Mouse (Mus musculus) mesoderm, embryonic 11.5 days (tissue): ENCODE data around the gene Pwp2.
"Not testable (repeated sequence)": the region's sequence is repeated elsewhere in the genome, so short reads cannot be mapped to it uniquely, and the experiment has no call there.

ENCODE experiments used
- DNase-seq: peaks from one replicate; pipeline ENCODE4 v3.0.0-alpha.2; 2012; ENCODE audit warnings: low read depth, low spot score

Pwp2 gene

DNA sequence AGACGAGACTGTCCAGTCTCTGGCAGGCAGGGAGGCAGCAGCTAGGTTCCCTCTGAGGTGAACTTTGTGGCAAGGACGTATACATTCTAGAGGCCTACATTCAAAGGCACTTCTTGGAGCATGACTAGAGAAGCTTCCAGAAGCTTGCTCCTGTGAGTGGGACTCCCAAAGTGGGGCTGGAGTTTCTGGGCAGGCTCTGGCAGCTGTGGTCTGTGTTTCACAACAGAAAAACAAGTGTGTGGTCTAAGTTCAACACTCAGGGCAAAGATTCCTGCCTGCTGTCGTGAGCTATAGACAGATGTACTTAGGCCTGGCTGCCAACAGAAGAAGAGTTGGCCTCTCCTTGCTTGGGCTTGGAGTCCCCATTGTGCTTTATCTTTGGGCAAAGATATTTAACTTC lies 44.1 kb downstream of the Pwp2 start:
- DNase-seq: no peak

DNA sequence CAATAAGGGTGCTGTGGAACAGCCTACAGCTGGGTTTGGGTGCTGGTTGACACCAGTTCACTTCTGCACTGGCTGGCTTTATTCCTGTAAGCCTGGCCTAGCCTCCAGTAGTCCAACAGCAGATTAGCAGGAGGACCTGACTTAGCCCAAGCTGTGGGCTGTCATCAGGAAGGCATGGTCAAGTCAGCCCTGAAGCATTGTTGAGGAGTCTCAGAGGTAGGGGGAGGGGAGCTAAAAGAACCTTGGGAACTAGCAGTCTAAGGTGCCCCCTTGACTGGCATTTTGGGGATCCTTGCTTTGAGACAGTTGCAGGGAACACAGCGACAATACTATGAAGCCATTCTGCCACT lies 44.7 kb downstream of the Pwp2 start:
- no peak for DNase-seq

DNA sequence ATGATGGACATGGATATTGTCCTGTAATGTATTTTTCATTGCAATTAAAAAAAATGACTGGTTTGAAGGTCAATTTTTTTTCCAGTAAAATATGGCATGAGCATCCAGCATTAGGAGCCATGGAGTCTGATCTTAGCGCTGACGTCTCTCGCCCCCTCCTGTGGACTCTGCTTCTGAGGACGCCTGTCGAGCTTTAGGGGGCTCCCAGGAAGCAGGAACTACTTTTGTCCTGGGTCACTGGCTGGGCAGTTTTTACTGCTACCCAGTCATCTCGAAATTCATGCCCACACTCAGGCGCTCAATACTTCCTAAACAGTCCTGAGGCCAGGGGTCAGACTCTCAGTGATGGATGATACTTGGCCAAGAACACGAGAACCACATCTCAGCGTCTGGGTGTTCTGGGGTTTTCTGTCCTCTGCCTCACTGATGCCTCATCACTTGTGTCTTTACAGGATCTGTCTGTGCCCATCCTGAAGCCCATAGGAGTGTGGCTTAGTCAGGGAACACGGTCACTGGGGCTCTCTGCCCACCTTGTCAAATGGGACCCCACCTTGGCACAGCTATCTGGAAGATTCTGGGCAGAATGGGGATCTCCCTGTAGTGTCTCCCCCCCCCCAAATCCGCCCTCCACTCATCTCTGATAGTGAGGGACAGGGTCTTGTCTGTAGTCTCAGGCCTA lies 45.2 kb downstream of the Pwp2 start:
- DNase-seq: no peak

DNA sequence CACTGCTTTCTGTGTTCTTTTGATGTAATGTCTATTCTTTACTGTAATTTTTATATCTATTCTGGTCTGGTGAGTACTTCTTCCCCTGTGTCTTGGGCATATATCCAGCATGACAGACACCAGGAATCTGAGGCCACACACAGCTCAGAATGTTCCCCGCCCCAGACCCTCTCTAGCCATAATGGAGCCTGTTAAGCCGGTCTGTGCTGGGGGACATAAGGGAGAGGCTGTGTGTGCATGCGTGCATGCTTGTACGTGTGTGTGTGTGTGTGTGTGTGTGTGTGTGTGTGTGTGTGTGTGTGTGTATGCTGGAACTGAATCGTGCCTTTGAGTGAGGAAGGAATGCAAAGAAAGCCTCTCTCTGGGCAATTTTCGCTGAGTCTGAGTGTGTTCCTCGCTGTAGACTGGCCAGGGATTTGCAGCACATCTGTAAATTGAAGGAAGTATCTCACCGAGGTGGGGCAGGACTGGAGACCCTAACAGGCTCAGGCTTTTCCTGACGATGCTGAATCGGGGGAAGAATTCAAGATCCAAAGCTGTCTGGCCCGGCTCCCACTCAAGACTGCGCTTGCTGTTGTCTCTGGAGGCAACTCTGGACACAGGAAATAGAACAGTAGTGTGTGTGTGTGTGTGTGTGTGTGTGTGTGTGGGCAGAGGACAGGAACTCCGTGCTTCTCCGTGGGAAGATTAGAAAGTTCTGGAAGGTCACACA lies 46.0 kb downstream of the Pwp2 start:
- DNase-seq: no peak

DNA sequence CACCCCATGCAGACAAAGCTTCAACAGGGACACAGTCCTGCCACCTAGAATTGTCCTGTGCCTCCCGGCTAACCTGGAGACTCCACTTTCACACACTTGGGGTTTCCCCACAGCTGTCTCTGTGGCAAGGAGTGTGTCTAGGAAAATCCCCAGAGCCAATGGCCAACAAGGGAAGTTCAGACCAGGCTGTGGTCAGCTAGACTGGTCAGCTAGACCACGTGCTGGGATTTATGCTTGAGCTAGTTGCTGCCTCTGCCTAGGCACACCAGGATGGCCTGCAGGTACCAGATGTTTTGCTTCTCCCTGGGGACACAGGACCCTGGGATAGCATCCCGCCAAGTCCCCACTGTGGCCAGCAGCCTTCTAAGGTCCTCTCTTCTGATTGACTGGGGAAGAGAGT lies 47.8 kb downstream of the Pwp2 start:
- DNase-seq: no peak

DNA sequence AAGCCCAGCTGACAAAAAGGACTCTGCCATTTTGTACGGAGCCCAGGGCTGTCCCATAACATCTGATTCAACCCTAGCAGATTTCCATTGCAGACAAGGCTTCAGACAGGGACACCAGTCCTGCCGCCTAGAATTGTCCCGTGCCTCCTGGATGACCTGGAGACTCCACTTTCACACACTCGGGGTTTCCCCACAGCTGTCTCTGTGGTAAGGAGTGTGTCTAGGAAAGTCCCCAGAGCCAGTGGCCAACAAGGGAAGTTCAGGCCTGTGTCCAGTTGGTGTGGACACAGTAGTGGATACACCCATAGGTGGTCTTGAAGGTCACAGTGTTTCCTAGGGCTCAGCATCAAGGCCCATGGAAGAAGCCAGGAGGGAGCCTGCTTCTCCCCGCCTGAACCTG lies 49.0 kb downstream of the Pwp2 start:
- DNase-seq: no peak

DNA sequence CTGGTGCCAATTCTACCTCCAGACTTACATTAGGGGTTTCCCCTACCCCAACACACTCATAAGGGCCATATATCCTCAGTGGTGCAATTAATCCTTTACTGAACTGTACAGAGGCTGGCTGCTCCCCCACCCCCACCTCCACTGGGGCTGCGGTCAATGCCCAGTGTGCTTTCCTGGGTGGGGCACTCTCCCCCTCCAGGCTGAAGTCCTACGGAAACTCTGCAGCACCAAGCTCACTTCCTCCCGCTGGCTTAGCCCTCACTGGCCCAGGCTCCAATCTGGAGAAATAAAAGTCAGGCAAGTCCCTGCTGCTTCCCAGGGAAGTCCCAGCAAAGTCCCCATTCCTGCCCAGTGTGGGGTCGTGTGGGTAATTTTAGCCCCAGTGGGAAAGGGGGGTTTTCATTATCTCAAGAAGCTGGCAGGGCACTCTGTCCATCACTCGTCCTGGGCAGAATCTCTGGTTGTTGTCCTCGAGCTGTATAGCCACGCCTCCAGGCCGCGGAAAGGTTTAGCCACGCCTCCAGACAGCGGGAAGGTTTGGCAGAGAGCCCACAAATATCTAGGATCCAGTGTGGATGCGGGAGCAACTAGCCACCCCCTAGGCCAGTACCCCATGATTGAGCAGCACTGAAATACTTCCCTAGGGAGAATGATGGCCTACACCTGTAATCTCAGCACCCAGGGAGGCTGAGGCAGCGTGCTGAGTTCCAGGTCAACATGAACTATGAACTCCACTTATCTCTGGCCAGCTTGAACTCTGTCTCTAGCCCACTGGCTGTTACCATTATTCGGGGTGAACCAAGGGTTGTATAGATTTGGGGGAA lies 49.8 kb downstream of the Pwp2 start:
- DNase-seq: peak; percentile 56

DNA sequence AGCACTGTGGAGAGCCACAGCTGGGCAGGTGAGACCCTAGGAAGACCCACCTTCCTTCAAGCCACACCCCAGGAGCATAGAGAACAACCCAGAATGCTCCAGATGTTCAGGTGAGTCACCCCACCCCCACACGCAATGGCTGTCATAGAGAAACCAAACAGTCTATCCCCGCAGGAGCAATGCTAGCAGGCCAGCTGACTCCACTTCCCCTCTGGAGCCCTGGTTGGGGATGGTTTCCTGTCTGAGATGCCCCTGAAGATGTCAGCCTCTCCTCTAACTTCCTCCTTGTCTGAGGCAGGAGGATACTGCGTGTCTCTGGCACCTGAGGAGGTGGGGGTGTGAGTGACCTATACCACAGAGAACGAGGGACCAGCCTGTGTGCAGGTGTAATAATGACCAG lies 50.5 kb downstream of the Pwp2 start:
- DNase-seq: no peak

DNA sequence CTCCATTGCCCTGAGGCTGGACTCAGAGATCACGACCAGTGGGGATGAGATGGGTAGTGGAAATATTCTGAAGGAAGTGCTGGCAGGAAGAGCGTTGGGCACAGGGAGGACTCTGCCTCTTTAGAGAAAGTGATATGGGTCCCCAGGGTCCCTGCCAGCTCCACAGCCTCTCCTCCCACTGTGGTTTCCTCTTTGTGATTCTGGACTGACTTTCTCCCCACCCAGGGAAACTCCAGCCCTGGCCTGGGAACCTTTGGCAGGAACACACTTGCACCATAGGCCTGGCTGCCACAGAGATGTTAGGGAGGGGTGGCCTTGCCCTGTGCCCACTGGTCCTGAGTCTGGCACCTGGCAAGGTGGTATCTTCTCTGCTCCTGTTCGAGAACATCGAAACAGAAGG lies 55.0 kb downstream of the Pwp2 start:
- no peak for DNase-seq

DNA sequence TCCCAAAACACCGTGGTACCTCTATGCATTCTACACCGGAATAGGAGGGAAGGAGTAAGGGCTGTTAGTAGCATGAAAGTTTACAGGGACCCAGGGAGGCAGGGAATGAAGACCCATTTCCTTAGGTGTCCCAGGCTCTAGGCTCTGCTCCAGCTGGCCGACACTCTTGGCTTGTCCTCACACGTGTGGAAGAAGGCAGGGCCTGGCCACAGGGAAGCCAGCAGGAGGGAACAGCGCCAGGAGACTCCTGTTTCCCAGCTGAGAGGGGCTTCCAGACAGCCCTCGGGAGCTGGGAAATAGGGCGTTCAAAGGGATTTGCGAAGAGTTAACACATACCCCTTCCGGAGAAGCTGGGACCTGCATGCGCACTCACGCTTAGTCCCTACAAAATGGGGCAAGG lies 55.5 kb downstream of the Pwp2 start:
- DNase-seq: no peak

DNA sequence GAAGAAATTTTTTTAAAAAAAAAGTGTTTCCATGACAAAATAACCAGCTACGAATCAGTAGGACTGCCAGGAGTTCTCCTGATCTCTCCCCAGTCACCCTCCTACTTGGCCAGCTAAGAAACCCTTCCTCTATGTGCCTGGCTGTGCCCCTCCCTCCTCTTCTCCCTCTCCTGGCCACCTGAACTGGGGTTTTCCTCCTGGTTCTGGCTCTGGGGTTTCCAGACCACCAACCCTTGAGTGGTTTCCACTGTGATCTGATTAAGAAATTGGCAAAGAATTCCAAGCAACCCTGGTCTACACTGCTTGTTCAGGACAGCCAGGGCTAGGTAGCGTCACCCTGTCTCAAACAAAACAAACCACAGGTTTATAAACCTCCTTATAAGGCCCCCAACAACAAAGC lies 56.3 kb downstream of the Pwp2 start:
- no peak for DNase-seq

DNA sequence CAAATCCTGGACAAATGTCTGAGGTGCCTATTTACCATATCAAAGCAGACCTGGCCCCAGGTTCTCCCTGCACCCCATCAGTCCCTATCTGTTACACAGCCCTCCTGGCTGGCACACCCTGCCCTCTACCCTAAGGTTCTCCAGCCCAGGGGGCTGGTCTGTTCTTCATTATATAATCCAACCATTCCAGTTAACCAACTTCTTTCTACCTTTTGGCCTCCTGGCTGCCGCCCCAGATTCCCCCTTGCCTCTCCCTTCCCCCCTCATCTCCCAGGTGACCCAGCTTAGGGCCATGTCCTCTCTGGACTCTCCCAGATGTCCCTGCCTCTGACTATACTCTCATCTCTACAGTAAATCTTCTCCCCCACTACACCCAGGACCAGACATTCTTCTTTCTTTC lies 57.0 kb downstream of the Pwp2 start:
- DNase-seq: no peak

DNA sequence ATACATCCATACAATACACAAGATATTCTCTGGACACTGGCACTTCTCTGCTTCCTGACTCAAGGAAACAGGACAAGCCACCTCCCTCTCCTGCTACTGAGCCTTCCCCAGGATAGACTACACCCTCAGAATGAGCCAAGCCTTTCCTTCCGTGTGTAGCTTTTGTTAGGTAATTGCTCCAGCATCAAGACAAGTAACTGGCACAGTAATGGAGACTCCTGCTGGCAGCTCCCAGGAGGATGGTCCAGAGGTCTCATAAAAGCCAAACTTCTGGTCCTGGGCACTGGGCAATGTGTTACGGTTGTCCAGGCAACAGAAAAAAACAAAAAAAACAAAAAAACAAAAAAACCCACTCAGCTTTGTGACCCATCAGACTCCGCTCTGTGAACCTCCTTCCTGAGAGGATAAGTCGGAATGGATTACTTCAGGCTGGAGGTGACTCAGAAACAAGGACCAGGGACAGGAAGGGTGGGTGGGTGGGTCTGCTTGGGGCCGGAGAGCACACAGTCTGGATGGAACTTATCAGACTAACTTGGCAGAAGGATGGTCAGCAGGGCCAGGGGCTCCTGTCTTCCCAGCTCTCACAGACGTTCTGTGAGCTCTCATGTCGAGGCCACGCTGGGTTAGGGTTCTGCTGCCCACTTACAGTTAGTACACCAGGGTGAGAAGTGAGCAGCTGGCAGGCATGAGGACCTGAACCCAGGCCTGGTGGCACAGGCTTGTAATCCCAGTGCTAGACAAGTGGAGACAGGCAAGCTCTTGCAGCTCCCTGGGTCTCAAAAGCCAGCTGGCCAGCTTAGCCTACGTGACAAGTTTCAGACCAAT lies 57.7 kb downstream of the Pwp2 start:
- no peak for DNase-seq

DNA sequence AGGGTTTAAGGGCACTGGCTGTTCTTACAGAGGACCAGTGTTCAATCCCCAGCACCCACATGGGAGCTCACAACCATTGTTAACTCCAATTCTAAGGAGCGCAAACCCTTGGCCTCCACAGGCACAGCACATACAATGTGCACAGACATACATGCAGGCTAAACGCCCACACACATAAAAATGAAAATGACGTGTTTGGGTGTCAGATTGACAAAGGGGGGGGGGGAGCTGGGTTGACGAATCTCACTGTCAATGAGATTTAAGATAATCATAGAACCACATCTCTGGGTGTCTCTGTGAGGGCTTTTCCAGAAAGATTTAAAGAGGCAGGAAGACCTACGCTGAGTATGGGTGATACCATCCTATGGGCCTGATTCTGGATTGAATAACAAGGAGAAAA lies 58.6 kb downstream of the Pwp2 start:
- DNase-seq: no peak

DNA sequence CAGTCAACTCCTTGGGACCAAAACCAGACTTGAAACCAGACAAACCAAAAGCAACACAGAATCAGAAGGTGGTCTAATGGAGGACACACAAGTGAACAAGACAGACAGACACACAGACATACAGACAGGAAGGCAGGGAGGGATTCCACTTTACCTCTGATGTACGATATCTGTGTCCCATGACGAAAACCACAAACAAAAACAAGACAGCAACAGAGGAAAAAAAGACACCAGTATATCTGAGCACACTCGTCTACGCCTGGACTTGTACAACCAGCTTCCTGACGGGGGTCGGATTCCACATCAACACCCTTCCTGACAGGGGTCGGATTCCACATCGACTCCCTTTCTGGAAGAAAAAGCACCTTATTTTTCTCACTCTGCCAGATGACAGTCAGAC lies 59.9 kb downstream of the Pwp2 start:
- not testable (repeated sequence) for DNase-seq

DNA sequence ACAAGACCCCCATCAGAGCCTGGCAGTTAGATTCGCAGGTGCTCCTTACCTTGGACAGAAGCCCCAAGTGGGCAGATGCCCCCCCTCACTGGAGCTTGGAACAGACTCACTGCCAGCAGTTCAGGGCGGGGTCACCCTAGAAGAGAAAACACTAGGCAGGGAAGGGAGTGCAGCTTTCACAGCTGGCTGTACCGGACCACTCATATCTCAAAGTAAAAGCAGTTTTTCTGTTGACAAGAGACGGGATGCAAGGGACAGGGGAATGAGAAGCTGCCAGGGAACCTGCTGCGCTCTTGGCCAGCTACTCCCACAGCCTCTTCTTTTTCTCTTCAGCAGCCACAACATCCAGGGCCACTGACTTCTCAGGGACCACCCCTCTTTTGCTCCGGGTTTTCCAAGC lies 60.8 kb downstream of the Pwp2 start:
- not testable (repeated sequence) for DNase-seq
